Mouse (Mus musculus) liver, embryonic 16.5 days (tissue): Measurements from ENCODE around the gene Galnt5. TPM values are rescaled to one million over a fixed set of nuclear protein-coding genes. Genes with fewer than 3 reads are reported as not detected.

Source experiments
- ATAC-seq: fragments of 200-750 bp; cut with Nextera tagmentation; 2 replicates; pipeline ENCODE4 v1.8.0; 2017; ENCODE audit warnings: low read depth, mild to moderate bottlenecking, moderate number of reproducible peaks, moderate library complexity
- H3K27ac ChIP-seq: fragments of 300-500 bp; sonication (generic); 2 replicates; pipeline ENCODE4 v1.5.1; 2014; ENCODE audit warnings: mild to moderate bottlenecking, low read length
- H3K27me3 ChIP-seq: fragments of 300-500 bp; sonication (generic); 2 replicates; pipeline ENCODE4 v1.6.1; 2014; ENCODE audit warnings: low read depth, low read length, mixed read lengths; ENCODE audit not compliant: control insufficient read depth, insufficient read depth
- H3K36me3 ChIP-seq: fragments of 300-500 bp; sonication (generic); 2 replicates; pipeline ENCODE4 v1.6.1; 2014; ENCODE audit warnings: mild to moderate bottlenecking; ENCODE audit not compliant: control insufficient read depth, insufficient read depth
- H3K4me1 ChIP-seq: fragments of 300-500 bp; sonication (generic); 2 replicates; pipeline ENCODE4 v1.6.1; 2014; ENCODE audit warnings: low read depth, low read length, mixed read lengths; ENCODE audit not compliant: control insufficient read depth
- H3K4me2 ChIP-seq: fragments of 300-500 bp; sonication (generic); 2 replicates; pipeline ENCODE4 v1.6.1; 2014; ENCODE audit warnings: low read depth, low read length, mixed read lengths
- H3K4me3 ChIP-seq: fragments of 300-500 bp; sonication (generic); 2 replicates; pipeline ENCODE4 v1.5.1; 2014; ENCODE audit warnings: low read depth, mild to moderate bottlenecking, low read length
- H3K9ac ChIP-seq: fragments of 300-500 bp; sonication (generic); 2 replicates; pipeline ENCODE4 v1.6.1; 2014; ENCODE audit warnings: low read depth, low read length
- H3K9me3 ChIP-seq: fragments of 300-500 bp; sonication (generic); replicated peaks from 2 replicates; pipeline ENCODE4 v1.6.1; 2016; ENCODE audit warnings: low read length; ENCODE audit not compliant: control insufficient read depth
- WGBS: fragments of 180-500 bp; shearing (Covaris S2); extraction: QIAGEN DNeasy Blood & Tissue Kit; methylation state at CpG from one replicate; pipeline ENCODE4 v1.1.7; 2014; ENCODE audit not compliant: insufficient replicate concordance; 5-methylcytosine and 5-hydroxymethylcytosine counted together
- polyA plus RNA-seq: library from polyadenylated mRNA; unstranded; fragments of >200 nt; fragmentation: Nextera tagmentation; extraction: Ambion mirVana; gene quantifications from 2 replicates; pipeline ENCODE4 v1.2.1, GENCODE M21; 2015

The Galnt5 gene
- polyA plus RNA-seq = 0.08 TPM in 1 of 2 replicates, not detected in the other

DNA sequence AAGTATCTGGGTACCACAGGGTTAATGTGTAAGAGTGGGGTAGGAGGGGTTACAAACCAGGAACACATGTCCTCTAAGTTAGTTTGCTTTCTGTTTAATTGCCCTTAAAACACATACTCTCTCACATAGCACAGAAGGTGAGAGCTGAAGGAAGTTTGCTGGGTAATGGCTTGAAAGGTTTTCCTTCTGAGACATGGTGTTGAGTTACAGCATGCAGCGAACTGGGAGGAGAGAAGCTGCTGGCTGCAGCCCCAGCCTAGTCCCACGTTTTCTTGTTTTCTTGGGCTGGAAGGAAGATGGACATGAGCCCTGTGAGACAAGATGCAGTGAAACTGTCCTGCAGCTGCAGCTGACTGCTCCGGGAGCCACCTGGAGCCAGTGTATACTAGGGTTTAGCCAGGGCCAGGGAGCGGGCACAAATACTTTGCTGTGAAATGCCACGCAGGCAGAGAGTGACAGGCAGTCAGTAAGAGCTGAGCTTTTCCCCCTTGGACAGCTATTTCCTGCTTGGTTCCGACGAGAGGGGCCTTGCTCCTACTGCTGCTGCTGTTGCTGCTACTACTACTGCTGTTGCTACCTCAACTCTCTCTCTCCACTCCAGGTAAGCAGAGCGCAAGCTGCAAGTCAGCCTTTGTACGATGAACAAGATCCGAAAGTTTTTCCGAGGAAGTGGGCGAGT is at the start of gene Galnt5:
Gene Galnt5, plus strand, starts transcription at position 133 of the 679 bp plus-strand sequence.
- no peak for ATAC-seq
- H3K4me1 ChIP-seq = no peaks in the 10 kb centered on the region
- 37% methylated on average over 12 of the region's 12 CpGs for WGBS
- H3K9ac ChIP-seq = no peak within 1 kb of the TSS
- no peak within 1 kb of the TSS for H3K27ac ChIP-seq
- no peak within 1 kb of the TSS for H3K4me2 ChIP-seq
- no peaks in the 10 kb centered on the region for H3K36me3 ChIP-seq
- no peak within 1 kb of the TSS for H3K4me3 ChIP-seq
- H3K27me3 ChIP-seq = no peaks in the 10 kb centered on the region
- H3K9me3 ChIP-seq = no peaks in the 10 kb centered on the region

DNA sequence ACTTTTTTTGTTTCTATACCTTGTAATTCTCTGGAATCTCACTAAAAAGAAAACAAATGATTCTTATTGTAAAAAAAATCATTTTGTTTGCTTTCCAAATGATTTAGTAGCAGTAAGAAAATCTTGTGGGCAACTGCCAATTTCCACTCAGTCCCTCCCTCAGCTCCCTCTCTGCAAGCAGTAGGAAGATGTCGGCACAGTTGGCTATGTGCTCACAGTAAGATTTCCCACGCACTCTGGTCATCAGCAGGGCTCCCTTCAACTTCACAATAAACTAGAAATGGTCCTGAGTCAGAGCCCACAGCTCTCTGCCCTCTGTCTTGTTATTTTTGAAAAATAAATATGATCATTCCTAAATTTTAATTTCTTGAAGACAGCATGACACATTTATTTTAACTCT is 46.1 kb upstream of the Galnt5 start:
- 40% methylated on average over 2 of the region's 2 CpGs for WGBS
- Histone ChIP-seq H3K9ac (no peak overlapping the region), H3K4me1 (no peaks in the 10 kb centered on the region), H3K4me2 (no peak overlapping the region), H3K4me3 (no peak overlapping the region), H3K36me3 (no peaks in the 10 kb centered on the region), H3K27ac (no peak overlapping the region), H3K9me3 (no peaks in the 10 kb centered on the region), H3K27me3 (no peaks in the 10 kb centered on the region)
- ATAC-seq = no peak

DNA sequence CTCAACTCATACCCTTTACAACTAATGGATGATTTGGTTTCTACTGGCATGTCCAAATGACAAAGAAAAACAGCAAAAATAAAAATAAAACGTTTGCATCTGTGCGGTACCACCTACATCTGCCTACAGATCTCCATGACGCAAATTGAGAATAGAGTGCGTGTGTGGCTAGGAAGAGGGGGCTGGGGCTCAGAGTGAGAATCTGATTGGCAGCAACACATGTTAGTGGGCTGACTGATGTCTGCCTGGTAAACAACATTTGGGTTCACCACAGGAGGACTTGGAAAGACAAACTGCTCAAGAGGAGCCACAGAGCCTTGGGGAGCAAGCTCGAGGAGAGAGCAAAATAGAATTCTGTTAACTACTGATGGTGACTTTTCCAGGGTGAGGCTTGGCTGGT is 36.9 kb upstream of the Galnt5 start:
- Histone ChIP-seq H3K27me3 (no peaks in the 10 kb centered on the region), H3K4me3 (no peak overlapping the region), H3K27ac (no peak overlapping the region), H3K4me2 (no peak overlapping the region), H3K36me3 (no peaks in the 10 kb centered on the region), H3K9me3 (no peaks in the 10 kb centered on the region), H3K9ac (no peak overlapping the region), H3K4me1 (no peaks in the 10 kb centered on the region)
- 63% methylated on average over 5 of the region's 5 CpGs for WGBS
- no peak for ATAC-seq

DNA sequence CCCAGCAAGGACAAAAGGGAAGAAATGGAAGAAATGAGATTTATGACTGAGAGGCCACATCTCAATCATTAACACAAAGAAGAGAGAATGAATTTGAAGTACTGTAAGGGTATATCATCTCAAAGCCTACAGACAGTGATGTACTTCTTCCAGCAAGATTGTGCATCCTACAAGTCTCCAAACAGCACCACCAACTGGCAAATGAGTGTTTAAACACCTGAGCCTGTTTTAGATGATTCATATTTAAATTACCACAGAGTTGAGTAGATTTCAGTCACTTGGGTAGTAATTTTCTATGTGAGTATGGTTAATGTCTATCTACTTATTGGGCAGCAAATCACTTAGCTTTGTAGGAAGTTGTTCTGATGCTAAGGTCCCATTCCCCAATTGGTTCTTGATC is 15.4 kb upstream of the Galnt5 start:
- Histone ChIP-seq H3K36me3 (no peaks in the 10 kb centered on the region), H3K4me1 (no peaks in the 10 kb centered on the region), H3K27me3 (no peaks in the 10 kb centered on the region), H3K9ac (no peak overlapping the region), H3K4me2 (no peak overlapping the region), H3K27ac (no peak overlapping the region), H3K4me3 (no peak overlapping the region), H3K9me3 (no peaks in the 10 kb centered on the region)
- no peak for ATAC-seq

DNA sequence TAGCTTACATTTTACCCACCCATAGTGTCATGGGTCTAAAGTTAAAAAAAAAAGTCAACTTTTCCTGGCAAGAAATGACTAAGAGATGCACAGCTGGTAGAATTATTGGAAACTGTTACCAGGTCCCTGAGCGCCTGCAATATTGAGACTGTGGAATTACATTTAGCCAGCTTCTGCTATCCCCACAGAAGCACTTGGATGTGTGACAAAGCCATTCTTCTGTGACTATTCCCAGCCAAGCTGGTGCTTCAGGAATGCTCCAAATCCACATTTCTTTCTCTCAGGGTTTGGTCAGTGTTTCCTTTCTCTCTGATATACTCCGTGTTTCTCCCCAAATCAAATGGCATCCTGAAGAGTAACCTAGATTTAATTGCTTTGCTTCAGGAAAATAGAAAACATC is 6.6 kb upstream of the Galnt5 start:
- 66% methylated on average over 2 of the region's 2 CpGs for WGBS
- H3K36me3 ChIP-seq = no peaks in the 10 kb centered on the region
- H3K4me3 ChIP-seq = no peak overlapping the region
- no peaks in the 10 kb centered on the region for H3K4me1 ChIP-seq
- H3K27ac ChIP-seq = no peak overlapping the region
- no peak for ATAC-seq
- no peaks in the 10 kb centered on the region for H3K9me3 ChIP-seq
- H3K27me3 ChIP-seq = no peaks in the 10 kb centered on the region
- no peak overlapping the region for H3K9ac ChIP-seq
- no peak overlapping the region for H3K4me2 ChIP-seq

DNA sequence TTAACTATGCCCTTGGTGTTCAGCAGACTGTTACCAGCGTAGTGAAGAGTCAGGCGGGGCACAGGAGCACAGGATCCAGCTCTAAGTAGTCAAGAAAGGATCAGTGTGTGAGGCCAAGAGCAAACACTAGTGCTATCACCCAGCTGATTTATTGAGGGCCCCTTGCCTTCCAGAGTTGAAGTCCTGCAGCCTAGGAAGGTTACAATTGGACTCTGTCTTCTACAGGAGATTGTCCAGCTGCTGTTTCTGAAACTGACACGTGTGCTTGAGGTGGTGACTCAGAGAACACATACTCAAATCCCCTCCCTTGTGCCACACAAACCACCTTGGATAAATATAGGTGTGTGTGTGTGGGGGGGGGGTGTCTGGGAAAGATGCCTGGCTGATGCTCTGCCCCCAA is 3.8 kb downstream of the Galnt5 start:
- no peak overlapping the region for H3K27ac ChIP-seq
- no peaks in the 10 kb centered on the region for H3K9me3 ChIP-seq
- ATAC-seq = no peak
- H3K27me3 ChIP-seq = no peaks in the 10 kb centered on the region
- H3K4me3 ChIP-seq = no peak overlapping the region
- H3K4me1 ChIP-seq = no peaks in the 10 kb centered on the region
- no peak overlapping the region for H3K4me2 ChIP-seq
- no peaks in the 10 kb centered on the region for H3K36me3 ChIP-seq
- 61% methylated on average over 3 of the region's 3 CpGs for WGBS
- no peak overlapping the region for H3K9ac ChIP-seq

DNA sequence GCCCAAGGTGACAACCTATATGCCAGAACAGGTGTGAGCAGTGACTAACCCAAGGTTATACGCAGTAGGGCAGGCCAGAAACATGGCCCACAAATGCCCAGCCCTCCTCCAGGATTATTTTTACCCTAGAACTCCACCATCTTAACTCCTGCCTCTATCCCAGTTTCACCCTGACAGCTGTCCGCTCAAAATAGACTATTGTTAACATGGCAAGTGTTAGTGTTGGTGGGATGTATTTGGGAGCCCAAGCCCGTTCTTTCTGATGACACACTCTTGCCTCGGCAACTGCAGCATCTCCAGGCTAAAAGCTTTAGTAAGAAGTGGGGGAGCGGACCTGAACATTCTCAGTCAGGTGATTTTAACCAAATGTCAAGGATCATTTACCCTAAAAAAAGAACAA is 9.4 kb downstream of the Galnt5 start:
- no peak overlapping the region for H3K4me3 ChIP-seq
- no peak overlapping the region for H3K9ac ChIP-seq
- no peak for ATAC-seq
- 62% methylated on average over 5 of the region's 5 CpGs for WGBS
- no peak overlapping the region for H3K27ac ChIP-seq
- H3K27me3 ChIP-seq = no peaks in the 10 kb centered on the region
- no peaks in the 10 kb centered on the region for H3K9me3 ChIP-seq
- H3K36me3 ChIP-seq = no peaks in the 10 kb centered on the region
- no peak overlapping the region for H3K4me2 ChIP-seq
- no peaks in the 10 kb centered on the region for H3K4me1 ChIP-seq

DNA sequence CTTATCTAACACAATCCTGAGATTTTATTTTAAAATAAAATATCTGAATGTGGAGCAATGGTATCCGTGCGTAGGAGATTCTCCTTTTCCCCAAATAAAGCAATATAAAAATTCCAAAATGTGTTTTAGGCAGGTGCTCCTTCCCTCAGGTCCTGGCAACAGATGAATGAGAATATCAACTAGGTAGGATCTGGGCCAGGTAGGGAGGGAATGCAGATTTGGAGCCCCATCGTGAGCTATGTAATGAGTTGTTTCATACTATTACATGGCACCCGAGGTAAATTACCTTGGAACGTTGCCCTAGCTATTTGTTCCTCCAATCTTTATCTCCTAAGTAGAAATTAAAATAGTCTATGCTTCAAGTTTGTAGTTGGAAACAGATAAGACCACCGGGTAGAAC is 25.9 kb downstream of the Galnt5 start:
- Histone ChIP-seq H3K4me3 (no peak overlapping the region), H3K9ac (no peak overlapping the region), H3K4me2 (no peak overlapping the region), H3K4me1 (no peaks in the 10 kb centered on the region), H3K27me3 (no peaks in the 10 kb centered on the region), H3K27ac (no peak overlapping the region), H3K9me3 (no peaks in the 10 kb centered on the region), H3K36me3 (no peaks in the 10 kb centered on the region)
- 65% methylated on average over 6 of the region's 6 CpGs for WGBS
- ATAC-seq = no peak

DNA sequence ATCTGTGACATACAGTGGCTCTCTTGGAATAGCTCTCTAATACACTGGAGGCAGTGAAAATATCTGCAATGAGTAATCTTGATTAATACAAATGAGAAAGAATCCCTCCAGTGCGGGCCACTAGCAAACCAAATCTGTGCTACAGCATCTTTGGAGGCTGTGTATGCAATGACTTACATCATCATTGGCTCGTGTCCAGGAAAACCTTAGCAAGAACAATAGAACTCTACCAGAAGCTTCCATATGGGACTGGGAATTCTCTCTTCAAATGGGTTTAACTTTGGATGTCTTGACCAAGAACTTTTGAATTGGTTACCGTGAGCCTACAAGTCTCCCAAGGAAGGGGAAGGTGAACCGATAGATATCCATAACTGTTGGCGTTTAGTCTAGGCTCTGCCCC is 29.1 kb downstream of the Galnt5 start:
- no peaks in the 10 kb centered on the region for H3K9me3 ChIP-seq
- H3K4me2 ChIP-seq = no peak overlapping the region
- ATAC-seq = no peak
- no peaks in the 10 kb centered on the region for H3K4me1 ChIP-seq
- no peaks in the 10 kb centered on the region for H3K27me3 ChIP-seq
- H3K27ac ChIP-seq = no peak overlapping the region
- H3K4me3 ChIP-seq = no peak overlapping the region
- no peaks in the 10 kb centered on the region for H3K36me3 ChIP-seq
- 71% methylated on average over 5 of the region's 5 CpGs for WGBS
- no peak overlapping the region for H3K9ac ChIP-seq
